Mouse (Mus musculus) gastrocnemius, postnatal 36 days (tissue): ENCODE measurements around the gene Srrm3. TPM values are rescaled to one million over a fixed set of nuclear protein-coding genes. Genes with fewer than 3 reads are reported as not detected.

Experiments used
- DNase-seq, 2 experiments: peaks; one replicate each; pipeline ENCODE4 v3.0.0; 2022
- intact Hi-C: fragments of 180-260 bp; cut with DNase I; formaldehyde crosslinking; loops from one replicate; pipeline ENCODE4 v1.15.1; 2025
- total RNA-seq, 2 experiments: library from RNA; stranded (reverse); gene quantifications; 2 replicates each; pipeline ENCODE4 v1.2.3; 2021

Gene Srrm3
- total RNA-seq, 2 experiments from 2014 or later: not detected

DNA sequence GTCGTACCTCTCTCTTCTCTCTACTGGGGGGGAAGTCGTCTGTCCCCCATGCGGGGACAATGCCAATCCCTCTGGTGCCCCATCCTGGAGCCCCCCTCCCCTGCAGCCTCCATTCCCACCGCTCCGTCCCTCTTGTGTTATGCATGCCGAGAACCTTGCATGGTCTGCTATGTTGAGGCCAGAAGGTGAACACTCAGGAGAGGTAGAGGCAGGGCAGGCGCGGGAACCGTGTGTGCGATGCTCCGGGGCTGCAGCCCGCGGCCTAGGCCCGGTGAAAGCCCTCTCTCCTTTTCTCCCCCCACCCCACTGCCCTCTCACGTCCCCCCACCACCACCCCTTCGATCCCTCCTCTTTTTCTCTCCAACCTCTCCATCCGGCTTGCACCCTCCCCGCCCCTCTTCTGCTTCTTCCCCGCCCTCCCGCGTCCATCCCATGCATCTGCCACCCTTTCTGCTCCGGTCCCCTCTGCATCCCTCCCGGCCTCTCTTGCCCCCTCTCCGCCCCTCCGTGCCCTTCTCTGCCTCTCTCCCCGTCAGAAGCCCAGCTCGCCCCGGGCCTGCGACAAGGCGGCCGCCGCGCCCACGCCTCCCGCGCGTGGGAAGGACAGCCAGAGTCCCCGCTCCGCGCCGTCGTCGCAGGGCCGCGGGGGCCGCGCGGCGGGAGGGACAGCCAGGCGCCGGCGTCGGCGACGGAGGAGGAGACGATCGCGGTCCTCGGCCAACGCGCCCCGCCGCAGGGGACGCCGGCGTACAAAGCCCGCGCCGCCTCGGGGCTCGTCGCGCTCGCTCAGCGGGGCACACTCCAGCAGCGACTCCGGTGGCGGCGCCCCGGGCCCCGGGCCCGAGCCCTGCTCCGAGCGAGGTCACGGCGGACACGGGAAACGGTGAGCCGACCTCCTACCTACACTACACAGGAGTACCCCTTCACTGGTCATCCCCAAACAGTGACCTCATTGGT lies 61.2 kb downstream of the Srrm3 start:
- intact Hi-C loops: no loop called here

DNA sequence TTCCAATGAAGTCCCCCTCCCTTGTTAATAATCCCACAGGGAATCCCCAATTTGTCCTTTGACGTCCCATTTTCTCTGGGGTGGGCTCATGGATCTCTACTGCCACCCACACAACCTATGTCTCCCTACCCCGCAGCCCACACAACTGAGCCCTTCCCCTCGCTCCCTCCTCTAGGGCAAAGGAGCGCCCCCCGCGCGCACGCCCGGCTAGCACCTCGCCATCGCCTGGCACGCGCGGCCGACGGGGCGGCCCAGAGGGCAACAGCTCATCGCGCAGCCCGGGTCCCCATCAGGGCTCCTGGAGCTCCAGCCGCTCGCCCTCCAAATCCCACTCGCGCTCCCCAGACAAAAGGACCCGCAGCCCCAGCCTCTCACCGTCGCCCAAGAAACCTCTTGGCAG lies 62.0 kb downstream of the Srrm3 start:
- no peak for DNase-seq
- intact Hi-C loops: no loop called here

More for the DNA sequence above, 61.2 kb downstream of the Srrm3 start:
- DNase-seq: no peak

DNA sequence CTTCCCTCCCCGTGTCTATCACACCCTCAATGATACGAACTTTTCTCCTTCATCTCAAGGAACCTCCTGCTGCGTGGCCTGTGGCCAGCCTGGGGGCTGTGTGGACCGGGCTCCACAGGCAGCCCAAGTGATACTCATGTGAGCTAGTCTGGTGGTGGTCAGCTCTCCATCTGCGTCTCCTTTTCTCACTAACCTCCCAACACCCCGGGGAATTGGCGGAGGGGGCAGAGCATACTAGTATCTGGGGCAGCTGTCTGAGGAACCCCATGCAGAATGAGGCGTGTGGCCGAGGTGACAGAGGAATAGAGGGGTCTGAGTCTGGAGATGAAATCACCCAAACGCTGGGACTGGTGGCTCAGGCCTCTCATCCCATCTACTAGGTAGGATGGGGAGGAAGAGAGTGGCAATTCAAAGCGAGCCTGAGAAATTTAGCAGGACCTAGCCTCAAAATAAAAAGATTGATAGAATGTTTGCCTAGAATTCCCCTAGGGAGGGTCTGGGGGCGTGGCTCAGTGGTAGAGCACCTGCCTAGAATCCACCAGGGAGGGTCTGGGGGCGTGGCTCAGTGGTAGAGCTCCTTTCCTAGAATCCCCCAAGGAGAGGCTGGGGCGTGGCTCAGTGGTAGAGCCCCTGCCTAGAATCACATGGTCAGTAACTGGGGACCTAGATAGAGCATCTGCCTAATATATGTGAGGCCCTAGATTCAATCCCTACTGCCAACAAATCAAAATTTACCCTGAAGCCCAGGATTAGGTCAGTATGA lies 63.2 kb downstream of the Srrm3 start:
- intact Hi-C loops: no loop called here
- no peak for DNase-seq

DNA sequence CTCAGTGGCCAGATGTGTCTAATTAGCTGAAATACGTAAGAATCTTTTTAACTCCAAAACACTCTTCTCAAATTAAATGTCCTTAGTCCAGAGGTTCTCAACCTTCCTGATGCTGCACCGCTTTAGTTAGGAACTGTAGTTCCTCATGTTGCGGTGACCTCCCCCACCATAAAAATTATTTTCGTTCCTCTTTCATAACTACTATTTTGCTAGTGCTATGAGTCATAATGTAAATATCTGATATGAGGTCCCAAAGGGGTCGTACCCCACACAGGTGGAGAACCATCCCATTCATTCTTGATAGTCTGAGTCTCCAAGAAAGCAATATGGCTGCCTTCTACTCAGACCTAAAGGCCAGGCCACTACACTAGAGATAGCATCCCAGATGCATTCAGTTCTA lies 63.8 kb downstream of the Srrm3 start:
- intact Hi-C loops: no loop called here
- no peak for DNase-seq

DNA sequence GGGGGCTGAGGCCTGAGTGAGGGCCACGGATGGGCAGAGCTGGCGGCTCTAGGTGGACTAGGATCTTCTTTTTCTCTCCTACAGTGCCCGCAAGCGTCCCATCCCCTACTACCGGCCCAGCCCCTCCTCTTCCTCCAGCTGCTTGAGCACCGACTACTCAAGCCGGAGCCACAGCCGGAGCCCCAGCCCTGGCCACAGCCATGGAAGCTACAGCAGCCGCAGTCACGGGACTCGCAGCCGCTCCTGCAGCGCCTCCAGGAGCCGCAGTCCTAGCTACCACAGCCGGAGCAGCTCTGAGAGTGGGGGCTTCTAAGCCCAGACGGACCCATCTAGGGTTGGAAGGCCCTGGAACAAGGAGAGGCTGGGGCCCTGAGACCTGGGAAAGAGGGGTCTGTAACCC lies 66.3 kb downstream of the Srrm3 start:
- no peak for DNase-seq
- intact Hi-C loops: no loop called here

DNA sequence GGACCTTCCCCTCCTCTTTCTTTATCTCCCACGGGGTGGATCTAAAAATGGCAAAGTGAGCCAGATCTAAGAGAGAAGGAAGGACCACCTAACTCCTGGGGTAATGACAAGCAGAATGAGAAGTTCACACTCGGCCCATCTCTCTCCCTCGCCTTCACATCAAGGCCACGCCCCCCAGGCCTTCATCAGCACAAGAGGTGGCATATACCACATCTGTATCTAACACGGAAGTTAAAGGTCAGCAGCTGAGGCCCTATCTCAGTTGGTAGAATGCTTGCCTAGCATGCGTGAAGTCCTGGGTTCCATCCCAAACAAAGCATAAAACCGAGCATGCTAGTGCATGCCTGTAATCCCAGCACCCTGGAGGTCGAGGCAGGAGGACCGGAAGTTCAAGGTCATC lies 67.1 kb downstream of the Srrm3 start:
- DNase-seq: no peak
- intact Hi-C loops: no loop called here

DNA sequence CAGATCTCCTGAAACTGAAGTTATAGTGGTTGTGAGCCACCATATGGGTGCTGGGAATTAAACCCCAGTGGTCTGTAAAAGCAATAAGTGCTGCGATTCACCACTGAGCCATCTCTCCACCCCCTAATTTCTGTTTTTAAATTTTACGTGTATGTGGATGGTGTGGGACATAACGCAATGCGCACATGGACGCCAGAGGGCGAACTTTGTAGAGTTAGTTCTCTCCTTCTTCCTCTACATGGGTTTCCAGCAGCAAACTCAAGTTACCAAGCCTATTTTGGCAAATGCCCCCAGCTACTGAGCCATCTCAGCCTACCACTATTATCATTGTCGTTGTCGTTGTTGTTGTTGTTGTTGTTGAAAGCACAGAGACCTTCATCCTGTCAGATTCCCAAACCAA lies 70.5 kb downstream of the Srrm3 start:
- peak; percentile 52 for DNase-seq
- intact Hi-C loops: loop anchor here (5.0 kb wide), 1 partner anchor 185 kb away; no protein-coding TSS in a partner anchor

DNA sequence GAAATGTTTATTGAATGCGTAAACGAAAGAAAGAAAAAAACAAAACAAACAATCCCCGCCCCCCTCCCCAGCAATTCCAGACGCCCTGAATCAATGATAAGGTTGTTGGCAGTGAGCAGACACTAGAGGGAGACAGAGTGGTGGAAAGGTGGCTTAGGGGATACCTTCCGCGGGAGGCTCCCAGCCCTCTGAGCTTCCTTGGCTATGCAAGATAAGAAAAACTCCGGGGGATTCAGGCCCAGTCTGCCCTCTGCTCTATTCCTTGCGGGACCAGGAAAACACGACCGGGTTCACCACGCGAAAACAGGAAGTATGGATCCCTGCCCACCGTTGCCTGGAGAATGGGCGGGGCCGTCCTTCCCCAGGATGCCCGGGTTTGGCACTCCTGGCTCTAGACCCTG lies 71.1 kb downstream of the Srrm3 start:
- DNase-seq: peak; percentile 43 to 44
- intact Hi-C loops: loop anchor here (5.0 kb wide), 1 partner anchor 184 kb away; no protein-coding TSS in a partner anchor

DNA sequence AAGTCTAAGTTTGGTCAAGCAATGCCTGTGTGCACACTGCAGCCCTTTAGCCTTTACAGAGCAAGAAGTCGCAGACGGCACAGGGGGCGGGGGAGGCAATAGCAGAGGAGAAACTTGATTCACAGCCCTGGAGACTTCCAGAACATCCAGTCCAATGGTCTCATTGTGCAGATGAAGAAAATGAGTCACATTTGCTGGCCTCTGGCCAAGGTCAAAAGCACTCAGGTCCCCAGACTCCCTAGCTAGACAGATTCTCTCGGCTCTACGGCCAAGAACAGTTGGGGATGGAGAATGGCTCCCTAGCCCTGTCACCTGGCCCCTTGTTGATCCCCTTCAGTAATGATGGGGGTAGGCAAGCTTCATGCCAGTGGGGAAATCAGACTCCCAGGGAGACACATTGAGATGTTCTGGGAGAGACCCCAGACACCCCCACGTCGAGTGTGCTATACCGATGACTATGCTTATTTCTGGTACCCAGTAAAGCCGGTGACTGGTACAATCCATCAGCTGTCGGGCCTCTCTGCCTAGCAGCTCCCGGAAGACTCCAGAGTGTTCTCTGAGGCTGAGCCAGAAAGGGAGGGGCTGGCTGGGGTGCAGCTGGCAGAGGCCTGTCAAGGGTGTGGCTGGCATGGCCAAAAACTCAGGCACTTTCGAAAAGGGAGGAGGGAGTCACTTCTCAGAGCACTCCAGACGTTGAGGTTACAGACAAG lies 72.9 kb downstream of the Srrm3 start:
- peak; percentile 85 to 90 for DNase-seq
- intact Hi-C loops: loop anchor here (5.0 kb wide), 1 partner anchor 183 kb away; no protein-coding TSS in a partner anchor

DNA sequence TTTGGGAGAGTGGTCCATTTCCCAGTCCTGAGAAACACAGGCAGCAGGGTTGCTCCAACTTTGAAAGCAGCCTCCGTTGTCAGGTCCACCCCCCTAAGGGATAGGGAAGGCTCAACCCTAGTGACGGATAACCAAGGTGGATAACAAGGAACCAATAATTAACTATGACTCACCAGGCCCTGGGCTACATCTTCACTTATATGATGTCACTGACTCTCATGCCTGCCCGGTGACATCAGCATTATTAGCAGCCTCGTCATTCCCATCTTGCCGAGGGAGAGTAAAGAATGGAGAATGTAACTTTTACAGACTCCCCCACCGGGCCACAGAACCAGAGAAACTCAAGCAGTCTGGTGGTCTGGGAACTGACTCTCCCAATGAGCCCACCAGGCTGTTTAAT lies 78.0 kb downstream of the Srrm3 start:
- no peak for DNase-seq
- intact Hi-C loops: no loop called here

DNA sequence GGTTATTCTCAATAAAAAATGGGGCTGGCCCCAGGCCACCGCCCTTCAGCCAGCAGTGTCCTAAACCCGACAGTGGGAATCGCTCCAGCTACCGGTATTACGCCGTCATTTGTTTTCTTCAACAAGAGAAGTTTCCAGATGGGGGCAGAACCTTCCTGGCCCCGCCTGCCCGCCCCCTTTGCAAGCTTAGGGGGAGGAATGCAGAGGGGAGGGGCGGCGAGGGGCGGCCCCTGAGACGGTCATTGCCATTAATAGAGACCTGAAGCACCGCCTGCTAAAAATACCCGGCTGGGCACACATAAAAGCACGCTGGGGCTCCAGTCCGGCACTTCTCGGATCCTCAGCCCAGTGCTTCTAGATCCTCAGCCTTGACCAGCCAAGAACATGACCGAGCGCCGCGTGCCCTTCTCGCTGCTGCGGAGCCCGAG lies 81.0 kb downstream of the Srrm3 start, which contains the start of gene Hspb1:
Gene Hspb1, plus strand, starts transcription at position 245 of the 428 bp plus-strand sequence.
- peak; percentile 85 to 86 for DNase-seq
- intact Hi-C loops: no loop called here

DNA sequence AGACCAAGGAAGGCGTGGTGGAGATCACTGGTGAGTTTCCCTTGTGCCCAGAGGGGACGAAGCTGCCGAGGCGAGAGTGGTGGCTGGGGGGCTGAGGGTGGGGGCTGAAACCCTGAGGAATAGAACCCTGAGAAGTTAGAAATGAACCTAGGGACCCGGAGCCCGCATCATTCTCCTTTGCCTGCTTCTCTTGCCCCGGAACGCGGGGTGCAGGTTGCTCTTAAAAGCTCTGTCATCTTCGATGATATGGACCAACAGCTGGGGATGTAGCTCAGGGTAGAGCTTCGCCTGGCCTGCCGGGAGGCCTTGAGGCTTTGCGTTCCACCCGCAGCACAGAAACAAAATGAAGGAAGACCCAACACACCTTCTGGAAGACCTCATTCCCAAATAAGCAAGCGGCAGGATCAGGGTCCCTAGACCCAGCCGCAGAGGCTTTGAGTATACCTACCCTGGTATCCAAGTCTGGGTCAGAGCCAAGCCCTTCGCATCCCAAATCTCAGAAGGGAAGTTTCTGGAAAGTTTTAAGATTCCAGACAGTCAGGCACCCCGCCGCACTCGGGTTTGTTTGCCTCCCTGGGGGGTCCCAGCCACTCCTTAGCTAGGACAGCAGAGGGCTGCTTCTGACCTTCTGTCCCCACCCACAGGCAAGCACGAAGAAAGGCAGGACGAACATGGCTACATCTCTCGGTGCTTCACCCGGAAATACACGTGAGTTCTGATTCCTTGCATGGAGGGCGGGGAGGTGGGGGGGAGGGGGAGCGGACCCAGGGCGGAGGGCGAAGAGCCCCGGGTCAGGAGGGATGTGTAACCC lies 81.9 kb downstream of the Srrm3 start:
- DNase-seq: no peak
- intact Hi-C loops: no loop called here

DNA sequence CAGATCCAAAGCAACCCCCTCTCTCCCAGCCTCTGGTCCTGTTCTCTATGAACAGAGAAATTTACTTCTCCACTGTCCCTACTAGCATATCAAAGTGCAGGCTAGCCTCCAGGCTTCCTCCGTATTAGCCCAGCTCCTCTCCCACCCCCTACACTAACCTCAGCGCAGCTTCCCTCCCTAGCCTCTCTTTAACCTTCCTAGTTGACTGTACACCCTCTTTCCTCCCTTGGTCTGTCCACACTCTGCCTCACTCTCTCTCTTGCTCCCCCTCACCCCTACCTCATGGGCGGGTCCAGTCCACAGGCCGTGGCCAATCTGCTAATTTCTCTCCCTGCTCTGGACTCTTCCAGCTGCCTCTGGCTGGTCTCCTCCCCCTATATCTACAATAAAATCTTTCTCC lies 83.6 kb downstream of the Srrm3 start:
- intact Hi-C loops: no loop called here
- no peak for DNase-seq

DNA sequence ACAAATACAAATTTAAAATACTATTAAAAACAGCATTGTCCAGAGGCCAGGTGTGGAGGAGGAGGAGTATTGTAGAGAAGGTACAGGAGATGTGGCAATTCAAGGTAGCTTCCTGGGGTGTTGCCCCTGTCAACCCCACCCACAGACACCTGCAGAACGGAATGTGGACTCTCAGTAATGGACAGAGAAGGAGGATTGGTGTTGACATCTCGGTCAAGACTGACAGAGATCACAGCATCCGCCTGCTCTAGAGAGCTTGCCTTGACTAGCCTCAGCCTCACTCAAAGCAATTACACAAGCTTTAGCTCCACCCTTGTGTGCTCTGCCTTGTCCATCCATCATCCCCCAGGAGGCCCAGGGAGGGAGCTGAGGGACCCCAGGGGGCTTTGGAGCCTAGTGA lies 84.2 kb downstream of the Srrm3 start:
- no peak for DNase-seq
- intact Hi-C loops: no loop called here

DNA sequence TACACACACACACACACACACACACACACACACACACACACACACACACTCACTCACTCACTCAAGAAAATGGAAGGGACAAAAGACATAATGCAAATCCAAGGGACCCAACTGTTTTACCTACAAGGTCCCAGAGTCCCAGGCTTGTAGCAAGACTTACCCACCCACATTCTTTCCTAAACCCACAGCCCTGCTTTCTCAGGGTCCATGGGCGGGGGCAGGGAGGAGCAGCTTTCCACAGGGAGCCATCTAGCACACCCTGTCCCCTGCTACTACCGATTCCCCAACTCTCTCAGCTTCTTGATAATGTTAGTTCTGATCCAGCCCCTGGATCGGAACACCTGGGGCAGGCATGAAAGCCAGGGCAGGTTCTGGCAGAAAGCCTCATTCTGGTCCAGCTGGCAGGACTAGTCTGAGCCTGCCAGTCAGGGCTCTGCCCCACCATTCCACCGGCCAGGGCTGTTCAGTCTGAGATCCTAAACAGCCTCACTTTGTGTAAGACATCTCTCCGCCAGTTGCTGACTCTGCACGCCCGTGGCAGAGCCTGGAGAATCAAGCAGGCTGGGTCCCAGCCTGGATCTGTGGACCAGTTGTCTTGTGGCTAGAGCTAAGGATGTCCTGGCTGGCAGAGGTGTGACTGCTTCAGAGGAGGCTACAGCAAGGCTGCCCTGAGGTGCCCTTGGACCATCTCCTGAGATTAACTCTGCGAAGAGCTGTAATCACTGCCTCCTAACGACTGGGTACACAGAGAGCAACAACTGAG lies 86.1 kb downstream of the Srrm3 start:
- DNase-seq: no peak
- intact Hi-C loops: no loop called here

DNA sequence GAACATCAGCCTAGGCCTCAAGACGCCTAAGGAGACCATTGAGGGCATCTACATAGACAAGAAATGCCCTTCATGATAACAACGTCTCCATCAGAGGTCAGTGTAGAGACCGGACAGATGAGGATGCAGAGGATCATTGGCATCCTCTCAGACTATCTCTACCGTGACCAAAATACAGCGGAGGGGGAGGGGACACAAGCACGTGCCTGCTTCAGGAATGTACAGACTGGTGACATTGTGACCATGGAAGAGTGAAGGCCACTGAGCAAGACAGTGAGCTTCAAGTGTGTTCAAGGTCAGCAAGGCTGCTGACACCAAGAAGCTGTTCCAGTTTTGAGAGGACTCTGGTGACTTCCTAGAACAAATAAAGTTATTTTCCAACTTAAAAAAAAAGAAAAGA lies 88.3 kb downstream of the Srrm3 start:
- DNase-seq: no peak
- intact Hi-C loops: no loop called here

DNA sequence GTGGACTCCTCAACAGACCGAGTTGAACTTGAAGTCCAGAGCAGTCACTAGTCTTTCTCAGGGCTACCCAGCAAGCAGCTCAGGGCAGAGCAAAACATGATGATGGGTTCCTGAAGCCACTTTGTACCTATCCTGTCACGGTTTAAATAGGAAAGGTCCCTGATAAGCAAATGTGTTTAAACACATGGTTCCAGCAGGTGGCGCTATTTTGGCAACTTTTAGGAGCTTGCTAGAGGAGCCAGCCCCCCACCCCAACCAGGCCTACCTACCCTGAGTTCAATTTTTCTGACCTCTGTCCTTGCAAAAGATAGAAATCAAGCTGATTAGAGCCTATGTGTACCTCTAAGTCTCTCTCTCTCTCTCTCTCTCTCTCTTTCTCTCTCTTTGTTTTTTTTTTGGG lies 91.3 kb downstream of the Srrm3 start:
- DNase-seq: no peak
- intact Hi-C loops: no loop called here

DNA sequence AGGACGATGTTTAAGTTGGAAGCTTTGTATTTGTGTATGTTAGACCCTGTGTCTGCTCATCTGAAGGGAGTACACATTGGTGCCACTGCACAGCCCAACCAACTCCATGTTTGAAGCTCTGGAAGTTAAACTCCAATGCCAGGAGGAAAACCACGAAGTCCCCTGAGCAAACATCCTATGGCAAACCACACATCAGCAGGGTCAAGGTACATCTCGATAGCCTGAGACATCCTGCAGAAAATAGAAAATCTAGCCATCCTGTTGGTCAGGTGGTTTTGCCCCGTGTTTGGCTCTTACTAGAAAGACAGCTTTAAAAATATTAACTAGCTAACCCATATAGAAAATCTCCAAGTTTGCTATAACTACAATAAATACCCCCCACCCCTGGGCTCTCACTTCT lies 92.3 kb downstream of the Srrm3 start:
- DNase-seq: no peak
- intact Hi-C loops: no loop called here

DNA sequence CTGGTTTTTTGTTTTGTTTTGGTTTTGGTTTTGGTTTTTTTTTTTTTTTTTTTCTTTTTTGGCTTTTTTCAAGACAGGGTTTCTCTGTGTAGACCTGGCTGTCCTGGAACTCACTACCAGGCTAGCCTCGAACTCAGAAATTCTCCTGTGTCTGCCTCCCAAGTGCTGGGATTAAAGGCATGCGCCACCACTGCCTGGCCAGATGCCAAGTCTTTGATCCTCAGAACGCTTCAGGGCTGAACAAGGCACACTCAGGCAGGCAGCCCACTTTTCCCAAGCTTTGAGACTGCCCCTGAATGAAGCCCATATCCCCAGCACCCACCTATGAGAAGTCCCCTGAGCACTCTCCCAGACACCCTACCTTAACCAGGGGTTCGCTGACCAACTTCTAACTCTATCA lies 93.1 kb downstream of the Srrm3 start:
- intact Hi-C loops: loop anchor here (2.0 kb wide), 2 partner anchors 63 to 163 kb away; no protein-coding TSS in a partner anchor
- DNase-seq: no peak
